Mouse (Mus musculus): ENCODE measurements around the gene Lemd2. TPM values are rescaled to one million over a fixed set of nuclear protein-coding genes. Genes with fewer than 3 reads are reported as not detected.

The Lemd2 gene
- polyA plus RNA-seq, 1 experiment, result 64.0 TPM

DNA sequence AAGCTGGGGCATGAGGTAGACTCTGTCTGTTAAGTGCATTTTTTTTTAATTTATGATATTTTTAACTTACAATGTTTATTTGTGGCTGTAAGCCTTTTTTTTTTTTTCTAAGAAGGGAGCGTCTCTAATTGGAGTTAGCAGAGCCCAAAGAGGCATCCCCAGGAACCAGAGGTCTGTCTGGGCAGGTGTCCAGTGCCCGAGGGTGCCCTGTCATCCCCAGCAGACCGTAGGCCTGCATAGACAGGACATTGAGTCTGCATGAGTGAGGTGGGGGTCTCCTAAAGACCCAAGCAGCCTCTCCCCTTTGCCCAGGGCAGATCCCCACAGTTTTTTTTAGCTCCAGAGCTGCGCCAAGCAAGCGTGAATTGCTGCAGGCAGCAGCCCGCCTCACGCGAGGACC is 48.5 kb downstream of the Lemd2 start:
- H3K4me1 ChIP-seq (ENCODE audit: control insufficient read depth, insufficient read depth, low read length), result no peaks in the 10 kb centered on the region
- TF ChIP-seq CTCF (IDR thresholded peaks at IDR 0.05; ENCODE audit: extremely low read depth, insufficient read depth, low read length) (no peak), POLR2A (IDR thresholded peaks at IDR 0.05; ENCODE audit: extremely low read depth, insufficient read depth, low read length) (no peak)
- no peak overlapping the region for H3K27ac ChIP-seq (ENCODE audit: insufficient read depth, low read length)
- no peak overlapping the region for H3K4me3 ChIP-seq (ENCODE audit: insufficient read depth, low read length)

DNA sequence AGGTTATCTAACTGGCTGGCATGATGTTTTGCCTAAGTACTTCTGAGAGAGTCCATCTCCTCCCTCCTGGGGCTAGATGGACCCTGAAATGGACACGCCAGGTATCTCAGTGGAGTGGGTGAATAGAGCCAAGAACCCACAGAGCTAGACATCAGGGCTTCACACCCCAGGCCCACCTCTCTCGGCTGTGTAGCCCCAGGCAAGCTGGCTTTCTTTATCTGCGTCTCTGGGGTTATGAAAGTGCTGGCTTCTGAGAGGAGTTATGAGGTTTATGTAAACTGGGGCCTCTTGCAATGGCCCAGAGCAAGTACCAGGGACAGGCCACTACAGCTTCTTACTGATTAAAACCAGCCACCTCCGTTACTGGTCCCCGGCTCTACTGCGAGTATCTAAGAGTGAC is 49.4 kb downstream of the Lemd2 start:
- TF ChIP-seq POLR2A (IDR thresholded peaks at IDR 0.05; ENCODE audit: extremely low read depth, insufficient read depth, low read length) (no peak), CTCF (IDR thresholded peaks at IDR 0.05; ENCODE audit: extremely low read depth, insufficient read depth, low read length) (no peak)
- Histone ChIP-seq H3K27ac (ENCODE audit: insufficient read depth, low read length) (no peak overlapping the region), H3K4me3 (ENCODE audit: insufficient read depth, low read length) (no peak overlapping the region), H3K4me1 (ENCODE audit: control insufficient read depth, insufficient read depth, low read length) (no peaks in the 10 kb centered on the region)

- Histone ChIP-seq H3K27ac (ENCODE audit: insufficient read depth, low read length) (no peak overlapping the region), H3K4me3 (ENCODE audit: insufficient read depth, low read length) (no peak overlapping the region), H3K4me1 (ENCODE audit: control insufficient read depth, insufficient read depth, low read length) (no peaks in the 10 kb centered on the region)
- TF ChIP-seq POLR2A (IDR thresholded peaks at IDR 0.05; ENCODE audit: extremely low read depth, insufficient read depth, low read length), result no peak
- TF ChIP-seq CTCF (IDR thresholded peaks at IDR 0.05; ENCODE audit: extremely low read depth, insufficient read depth, low read length), result no peak
Observed at GRCm38 (mm10) chr17:27154256-27154655, 50.0 kb downstream of the Lemd2 start.

DNA sequence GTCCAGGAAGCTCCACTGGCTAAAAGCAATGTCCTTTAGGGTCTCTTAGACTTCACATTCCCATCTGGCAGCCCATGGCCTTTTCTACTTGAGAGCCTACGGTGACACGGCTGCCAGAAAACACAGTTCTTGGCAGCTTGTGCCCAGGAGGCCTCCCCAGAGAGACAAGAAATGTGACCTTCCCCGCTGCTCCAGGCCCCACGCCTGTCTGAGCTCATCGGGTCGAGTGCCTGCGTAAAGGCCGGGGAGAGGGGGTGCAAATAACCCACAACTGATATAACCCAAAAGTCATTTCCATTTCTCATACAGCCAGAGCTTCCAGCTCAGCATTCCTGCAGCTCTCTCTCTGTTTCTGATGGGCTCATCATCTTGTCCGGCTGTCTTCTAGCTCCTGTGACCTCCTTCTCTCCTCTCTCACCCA is 50.5 kb downstream of the Lemd2 start:
- no peak for TF ChIP-seq CTCF (IDR thresholded peaks at IDR 0.05; ENCODE audit: extremely low read depth, insufficient read depth, low read length)
- no peak for TF ChIP-seq POLR2A (IDR thresholded peaks at IDR 0.05; ENCODE audit: extremely low read depth, insufficient read depth, low read length)
- Histone ChIP-seq H3K4me3 (ENCODE audit: insufficient read depth, low read length) (no peak overlapping the region), H3K27ac (ENCODE audit: insufficient read depth, low read length) (no peak overlapping the region), H3K4me1 (ENCODE audit: control insufficient read depth, insufficient read depth, low read length) (no peaks in the 10 kb centered on the region)

GRCm38 (mm10) chr17:27152976-27153723 is 51.1 kb downstream of the Lemd2 start:
- no peaks in the 10 kb centered on the region for H3K4me1 ChIP-seq (ENCODE audit: control insufficient read depth, insufficient read depth, low read length)
- no peak overlapping the region for H3K4me3 ChIP-seq (ENCODE audit: insufficient read depth, low read length)
- TF ChIP-seq POLR2A (IDR thresholded peaks at IDR 0.05; ENCODE audit: extremely low read depth, insufficient read depth, low read length), result no peak
- TF ChIP-seq CTCF (IDR thresholded peaks at IDR 0.05; ENCODE audit: extremely low read depth, insufficient read depth, low read length), result no peak
- H3K27ac ChIP-seq (ENCODE audit: insufficient read depth, low read length), result no peak overlapping the region

- TF ChIP-seq POLR2A (IDR thresholded peaks at IDR 0.05; ENCODE audit: extremely low read depth, insufficient read depth, low read length) (no peak), CTCF (IDR thresholded peaks at IDR 0.05; ENCODE audit: extremely low read depth, insufficient read depth, low read length) (0 out of 2 replicates have a peak, but pooled peaks have one; percentile 25)
Observed at GRCm38 (mm10) chr17:27151411-27151810, 52.9 kb downstream of the Lemd2 start.

DNA sequence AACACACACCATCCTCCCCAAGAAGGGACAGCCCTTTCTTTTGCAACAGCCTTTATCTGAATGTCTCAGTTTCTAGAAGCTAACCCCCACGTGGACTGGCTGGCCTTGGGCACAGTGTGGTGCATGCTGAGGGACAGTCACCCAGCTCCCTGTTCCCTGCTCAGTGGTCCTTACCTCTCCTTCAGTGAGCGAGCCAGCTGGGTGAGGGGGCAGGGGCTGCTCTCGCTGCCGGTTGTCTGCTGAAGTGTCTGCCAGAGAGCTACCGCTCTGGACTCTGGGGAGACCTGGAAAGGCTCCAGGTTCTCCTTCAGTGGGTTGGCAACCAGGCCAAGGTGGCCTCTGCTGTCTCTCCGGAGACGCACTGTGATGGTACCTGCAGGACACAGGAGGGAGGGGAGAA is 53.4 kb downstream of the Lemd2 start:
- no peak overlapping the region for H3K4me3 ChIP-seq (ENCODE audit: insufficient read depth, low read length)
- no peaks in the 10 kb centered on the region for H3K4me1 ChIP-seq (ENCODE audit: control insufficient read depth, insufficient read depth, low read length)
- TF ChIP-seq POLR2A (IDR thresholded peaks at IDR 0.05; ENCODE audit: extremely low read depth, insufficient read depth, low read length) (no peak), CTCF (IDR thresholded peaks at IDR 0.05; ENCODE audit: extremely low read depth, insufficient read depth, low read length) (no peak)
- H3K27ac ChIP-seq (ENCODE audit: insufficient read depth, low read length), result no peak overlapping the region

More at GRCm38 (mm10) chr17:27151411-27151810, 52.9 kb downstream of the Lemd2 start:
- H3K27ac ChIP-seq (ENCODE audit: insufficient read depth, low read length), result no peak overlapping the region
- no peak overlapping the region for H3K4me3 ChIP-seq (ENCODE audit: insufficient read depth, low read length)
- no peaks in the 10 kb centered on the region for H3K4me1 ChIP-seq (ENCODE audit: control insufficient read depth, insufficient read depth, low read length)

GRCm38 (mm10) chr17:27146323-27146923 is 57.8 kb downstream of the Lemd2 start:
- Histone ChIP-seq H3K27ac (ENCODE audit: insufficient read depth, low read length) (no peak overlapping the region), H3K4me3 (ENCODE audit: insufficient read depth, low read length) (no peak overlapping the region), H3K4me1 (ENCODE audit: control insufficient read depth, insufficient read depth, low read length) (no peaks in the 10 kb centered on the region)
- no peak for TF ChIP-seq POLR2A (IDR thresholded peaks at IDR 0.05; ENCODE audit: extremely low read depth, insufficient read depth, low read length)
- no peak for TF ChIP-seq CTCF (IDR thresholded peaks at IDR 0.05; ENCODE audit: extremely low read depth, insufficient read depth, low read length)

DNA sequence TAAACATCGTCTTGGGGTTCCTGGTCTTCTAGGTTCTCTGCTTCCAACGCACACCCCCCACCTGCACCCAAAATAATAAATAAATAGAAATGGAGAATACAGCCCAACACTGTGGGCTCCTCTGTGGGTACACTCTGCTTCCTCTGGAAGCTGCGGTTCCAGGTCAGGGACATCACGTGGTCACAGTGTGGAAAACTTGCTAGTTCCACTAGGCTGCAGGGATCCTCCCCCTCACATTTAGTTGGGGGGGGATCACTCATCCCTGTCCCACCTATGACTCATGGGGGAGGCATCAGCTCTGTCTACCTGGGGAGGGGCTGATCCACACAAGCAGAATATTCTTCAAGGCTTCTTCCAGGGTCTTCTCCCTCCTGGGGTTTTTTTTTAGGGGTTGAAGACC is 60.1 kb downstream of the Lemd2 start:
- Histone ChIP-seq H3K27ac (ENCODE audit: insufficient read depth, low read length) (no peak overlapping the region), H3K4me1 (ENCODE audit: control insufficient read depth, insufficient read depth, low read length) (no peaks in the 10 kb centered on the region), H3K4me3 (ENCODE audit: insufficient read depth, low read length) (no peak overlapping the region)
- TF ChIP-seq CTCF (IDR thresholded peaks at IDR 0.05; ENCODE audit: extremely low read depth, insufficient read depth, low read length), result no peak
- no peak for TF ChIP-seq POLR2A (IDR thresholded peaks at IDR 0.05; ENCODE audit: extremely low read depth, insufficient read depth, low read length)

GRCm38 (mm10) chr17:27141971-27142450 is 62.3 kb downstream of the Lemd2 start:
- no peaks in the 10 kb centered on the region for H3K4me1 ChIP-seq (ENCODE audit: control insufficient read depth, insufficient read depth, low read length)
- TF ChIP-seq CTCF (IDR thresholded peaks at IDR 0.05; ENCODE audit: extremely low read depth, insufficient read depth, low read length) (no peak), POLR2A (IDR thresholded peaks at IDR 0.05; ENCODE audit: extremely low read depth, insufficient read depth, low read length) (no peak)
- no peak overlapping the region for H3K27ac ChIP-seq (ENCODE audit: insufficient read depth, low read length)
- no peak overlapping the region for H3K4me3 ChIP-seq (ENCODE audit: insufficient read depth, low read length)

Data from cortical plate, adult 2 months (tissue).